Mouse (Mus musculus): ENCODE results near the gene Isca1. TPM values are rescaled to one million over a fixed set of nuclear protein-coding genes. Genes with fewer than 3 reads are reported as not detected.

The Isca1 gene
- polyA plus RNA-seq, 1 experiment from 2014 or later: 153 TPM

GRCm38 (mm10) chr13:59766786-59767515 lies 2.7 kb downstream of the Isca1 start:
- TF ChIP-seq CTCF (IDR thresholded peaks at IDR 0.05; ENCODE audit: low read depth): no peak
- Histone ChIP-seq H3K4me3 (replicated peaks; ENCODE audit: low read depth, low read length) (no peak overlapping the region), H3K4me2 (ENCODE audit: low read length) (peak overlapping the region; percentile 85), H3K9ac (ENCODE audit: low read depth, low read length) (peak overlapping the region; percentile 32; the same call in 1 of the 2 replicates), H3K36me3 (ENCODE audit: insufficient read depth, low read length) (peaks cover 5% of the 10 kb centered on the region; the same call in 1 of the 2 replicates), H3K9me3 (replicated peaks; ENCODE audit: low read length) (no peaks in the 10 kb centered on the region), H3K27ac (peak overlapping the region; percentile 75), H3K27me3 (ENCODE audit: insufficient read depth, low read length) (no peaks in the 10 kb centered on the region), H3K4me1 (replicated peaks; ENCODE audit: insufficient read depth, low read length) (peaks cover 41% of the 10 kb centered on the region)
- 30% methylated on average over 11 of the region's 11 CpGs for WGBS
- DNase-seq (ENCODE audit: low spot score) (peak; percentile 85), ATAC-seq (replicated peaks; ENCODE audit: low FRiP score, low read depth) (no peak; the same call in 1 of the 2 replicates)

DNA sequence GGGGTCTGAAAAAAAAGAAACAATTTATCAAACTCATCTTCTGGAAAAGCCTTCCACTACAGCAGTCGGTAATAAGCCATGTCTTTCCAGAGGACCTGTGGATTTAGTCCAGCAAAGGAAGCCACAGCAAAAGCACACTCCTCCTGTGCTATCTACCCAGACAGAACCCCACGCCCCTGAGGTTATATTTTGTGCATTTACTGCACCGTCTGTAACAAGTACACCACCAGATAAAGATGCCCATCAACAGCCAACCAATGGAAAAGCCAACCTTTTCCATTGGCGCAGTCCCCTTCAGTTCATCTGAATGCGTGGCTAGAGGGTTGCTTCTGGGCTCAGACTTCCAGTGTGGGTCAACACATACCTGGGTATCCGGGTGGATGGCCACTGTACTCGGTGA lies 6.8 kb downstream of the Isca1 start:
- H3K4me1 ChIP-seq (replicated peaks; ENCODE audit: insufficient read depth, low read length): peaks cover 23% of the 10 kb centered on the region
- no peak for DNase-seq (ENCODE audit: low spot score)
- H3K27me3 ChIP-seq (ENCODE audit: insufficient read depth, low read length): no peaks in the 10 kb centered on the region
- no peak overlapping the region for H3K4me3 ChIP-seq (replicated peaks; ENCODE audit: low read depth, low read length)
- H3K4me2 ChIP-seq (ENCODE audit: low read length): no peak overlapping the region
- no peak for TF ChIP-seq CTCF (IDR thresholded peaks at IDR 0.05; ENCODE audit: low read depth)
- ATAC-seq (replicated peaks; ENCODE audit: low FRiP score, low read depth): no peak
- H3K27ac ChIP-seq: no peak overlapping the region
- 89% methylated on average over 7 of the region's 7 CpGs for WGBS
- no peak overlapping the region for H3K9ac ChIP-seq (ENCODE audit: low read depth, low read length)
- H3K36me3 ChIP-seq (ENCODE audit: insufficient read depth, low read length): peaks cover 29% of the 10 kb centered on the region
- no peaks in the 10 kb centered on the region for H3K9me3 ChIP-seq (replicated peaks; ENCODE audit: low read length)

- TF ChIP-seq CTCF (IDR thresholded peaks at IDR 0.05; ENCODE audit: low read depth): no peak
- no peak overlapping the region for H3K27ac ChIP-seq
- H3K36me3 ChIP-seq (ENCODE audit: insufficient read depth, low read length): peaks cover 36% of the 10 kb centered on the region
- H3K9ac ChIP-seq (ENCODE audit: low read depth, low read length): no peak overlapping the region
- no peak overlapping the region for H3K4me2 ChIP-seq (ENCODE audit: low read length)
- DNase-seq (ENCODE audit: low spot score) (peak; percentile 54), ATAC-seq (replicated peaks; ENCODE audit: low FRiP score, low read depth) (no peak)
- no peaks in the 10 kb centered on the region for H3K9me3 ChIP-seq (replicated peaks; ENCODE audit: low read length)
- 76% methylated on average over 7 of the region's 7 CpGs for WGBS
- H3K4me3 ChIP-seq (replicated peaks; ENCODE audit: low read depth, low read length): no peak overlapping the region
- H3K27me3 ChIP-seq (ENCODE audit: insufficient read depth, low read length): no peaks in the 10 kb centered on the region
- H3K4me1 ChIP-seq (replicated peaks; ENCODE audit: insufficient read depth, low read length): 0 out of 2 replicates have a peak, but pooled peaks cover 2% of the 10 kb centered on the region
Observed at GRCm38 (mm10) chr13:59756906-59757305, 12.7 kb downstream of the Isca1 start.

DNA sequence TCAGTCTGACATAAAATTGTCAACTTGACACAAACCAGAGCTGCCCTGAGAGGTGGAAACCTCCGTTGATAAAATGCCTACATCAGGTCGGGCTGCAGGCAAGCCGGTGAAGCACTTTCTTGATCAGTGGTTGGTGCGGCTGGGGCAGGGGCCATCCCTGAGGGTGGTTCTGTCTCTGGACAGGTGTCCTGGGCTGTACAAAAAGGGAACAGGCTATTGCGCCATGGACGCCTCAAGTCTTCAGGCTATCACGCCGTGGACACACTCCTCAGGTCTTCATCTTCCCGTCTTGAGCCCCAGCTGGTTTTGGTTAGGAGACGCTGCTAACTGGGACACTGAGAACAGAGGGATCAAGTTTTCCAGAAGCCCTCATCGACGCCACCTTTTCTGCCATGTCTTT lies 19.3 kb downstream of the Isca1 start:
- Histone ChIP-seq H3K36me3 (ENCODE audit: insufficient read depth, low read length) (0 out of 2 replicates have a peak, but pooled peaks cover 9% of the 10 kb centered on the region), H3K4me2 (ENCODE audit: low read length) (no peak overlapping the region), H3K4me1 (replicated peaks; ENCODE audit: insufficient read depth, low read length) (no peaks in the 10 kb centered on the region), H3K4me3 (replicated peaks; ENCODE audit: low read depth, low read length) (no peak overlapping the region), H3K27ac (no peak overlapping the region), H3K9me3 (replicated peaks; ENCODE audit: low read length) (no peaks in the 10 kb centered on the region), H3K9ac (ENCODE audit: low read depth, low read length) (no peak overlapping the region), H3K27me3 (ENCODE audit: insufficient read depth, low read length) (no peaks in the 10 kb centered on the region)
- 72% methylated on average over 12 of the region's 12 CpGs for WGBS
- DNase-seq (ENCODE audit: low spot score): no peak
- ATAC-seq (replicated peaks; ENCODE audit: low FRiP score, low read depth): no peak
- no peak for TF ChIP-seq CTCF (IDR thresholded peaks at IDR 0.05; ENCODE audit: low read depth)

GRCm38 (mm10) chr13:59746711-59747110 lies 22.9 kb downstream of the Isca1 start, which contains the start of gene 1700014D04Rik:
1700014D04Rik (minus strand) TSS chr13:59746752.
- Histone ChIP-seq H3K4me3 (replicated peaks; ENCODE audit: low read depth, low read length) (no peak within 1 kb of the TSS), H3K36me3 (ENCODE audit: insufficient read depth, low read length) (no peaks in the 10 kb centered on the region), H3K4me2 (ENCODE audit: low read length) (no peak within 1 kb of the TSS), H3K27me3 (ENCODE audit: insufficient read depth, low read length) (no peaks in the 10 kb centered on the region), H3K9me3 (replicated peaks; ENCODE audit: low read length) (no peaks in the 10 kb centered on the region), H3K4me1 (replicated peaks; ENCODE audit: insufficient read depth, low read length) (no peaks in the 10 kb centered on the region), H3K9ac (ENCODE audit: low read depth, low read length) (no peak within 1 kb of the TSS), H3K27ac (no peak within 1 kb of the TSS)
- ATAC-seq (replicated peaks; ENCODE audit: low FRiP score, low read depth): 0 out of 2 replicates have a peak, but pooled peaks have one; percentile 33
- TF ChIP-seq CTCF (IDR thresholded peaks at IDR 0.05; ENCODE audit: low read depth): no peak
- 76% methylated on average over 9 of the region's 9 CpGs for WGBS
- no peak for DNase-seq (ENCODE audit: low spot score)

- H3K36me3 ChIP-seq (ENCODE audit: insufficient read depth, low read length): no peaks in the 10 kb centered on the region
- H3K4me2 ChIP-seq (ENCODE audit: low read length): no peak overlapping the region
- no peaks in the 10 kb centered on the region for H3K9me3 ChIP-seq (replicated peaks; ENCODE audit: low read length)
- ATAC-seq (replicated peaks; ENCODE audit: low FRiP score, low read depth): no peak
- WGBS: 69% methylated on average over 6 of the region's 6 CpGs
- H3K9ac ChIP-seq (ENCODE audit: low read depth, low read length): no peak overlapping the region
- TF ChIP-seq CTCF (IDR thresholded peaks at IDR 0.05; ENCODE audit: low read depth): no peak
- no peaks in the 10 kb centered on the region for H3K27me3 ChIP-seq (ENCODE audit: insufficient read depth, low read length)
- H3K27ac ChIP-seq: no peak overlapping the region
- H3K4me1 ChIP-seq (replicated peaks; ENCODE audit: insufficient read depth, low read length): no peaks in the 10 kb centered on the region
- DNase-seq (ENCODE audit: low spot score): peak; percentile 55
- no peak overlapping the region for H3K4me3 ChIP-seq (replicated peaks; ENCODE audit: low read depth, low read length)
Observed at GRCm38 (mm10) chr13:59746164-59746563, 23.4 kb downstream of the Isca1 start.
